Mouse (Mus musculus): ENCODE measurements around the gene Clec10a. TPM values are rescaled to one million over a fixed set of nuclear protein-coding genes. Genes with fewer than 3 reads are reported as not detected.

Clec10a gene
- 1.9 and 2.6 TPM in 2 replicates for polyA plus RNA-seq (2015; fragmentation: Nextera tagmentation; extraction: Ambion mirVana)

GRCm38 (mm10) chr11:70155897-70156296 lies at the start of gene Clec10a:
Clec10a (plus strand) TSS chr11:70156197.

DNA sequence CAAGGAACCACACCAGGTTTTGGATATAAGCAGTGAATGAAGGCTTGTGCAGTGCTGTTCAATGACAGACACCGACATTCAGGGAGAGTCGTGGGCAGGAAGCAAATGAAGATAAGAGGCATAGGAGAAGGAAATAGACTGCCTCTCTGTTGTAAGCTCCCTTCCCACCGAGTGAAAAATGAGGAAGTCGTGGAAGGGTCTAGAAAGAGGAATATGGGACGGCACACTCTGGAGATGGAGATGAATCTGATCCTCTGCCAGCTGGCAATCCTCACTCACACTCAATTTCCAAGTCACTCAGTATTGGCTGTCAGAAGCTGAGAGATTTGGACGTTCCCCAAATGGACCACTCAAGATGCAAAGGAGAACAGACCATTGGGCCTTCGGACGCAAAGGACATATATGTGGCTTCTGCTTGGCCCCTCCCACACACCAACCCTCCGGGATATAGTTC lies 26.0 kb upstream of the Clec10a start, which contains the start of gene Mgl2:
TSS of gene Mgl2 (plus strand) at position 404 of the 454 bp plus-strand sequence.

DNA sequence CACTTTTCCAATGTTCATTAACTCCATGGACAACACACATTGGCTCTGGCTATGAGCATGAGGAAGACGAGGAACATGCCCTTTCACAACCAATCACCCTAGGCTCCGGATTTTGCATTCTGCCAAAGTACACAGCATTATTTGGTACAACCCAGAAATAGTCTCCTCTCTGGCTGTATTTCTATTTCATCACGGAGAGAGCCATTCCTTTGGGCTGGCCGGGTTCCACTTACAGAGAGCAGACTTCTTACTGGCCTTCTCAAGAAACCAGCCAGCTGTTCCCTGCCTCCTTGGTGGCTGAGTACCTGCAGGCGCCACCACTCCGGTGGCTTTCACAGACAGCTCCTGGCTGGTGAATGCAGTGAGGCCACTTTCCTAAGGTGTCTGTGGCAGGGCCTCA lies 56.4 kb downstream of the Clec10a start, which contains the start of gene Slc16a11:
TSS of gene Slc16a11 (plus strand) at position 330 of the 400 bp plus-strand sequence.

Other genes starting within 250 kb of the Clec10a start
- 48.8 and 63.0 TPM in 2 replicates for gene Gps2, start 242.3 kb upstream of the Clec10a start, polyA plus RNA-seq (2015; fragmentation: Nextera tagmentation; extraction: Ambion mirVana)
- 749 and 924 TPM in 2 replicates for gene Eif5a, start 234.2 kb upstream of the Clec10a start, polyA plus RNA-seq (2015; fragmentation: Nextera tagmentation; extraction: Ambion mirVana)
- 0.27 and 0.40 TPM in 2 replicates for gene Ybx2, start 220.4 kb upstream of the Clec10a start, polyA plus RNA-seq (2015; fragmentation: Nextera tagmentation; extraction: Ambion mirVana)
- 5.2 and 7.1 TPM in 2 replicates for gene Slc2a4, start 208.0 kb upstream of the Clec10a start, polyA plus RNA-seq (2015; fragmentation: Nextera tagmentation; extraction: Ambion mirVana)
- 4.0 and 8.7 TPM in 2 replicates for gene Cldn7, start 191.4 kb upstream of the Clec10a start, polyA plus RNA-seq (2015; fragmentation: Nextera tagmentation; extraction: Ambion mirVana)
- 17.2 and 21.6 TPM in 2 replicates for gene Ctdnep1, start 175.0 kb upstream of the Clec10a start, polyA plus RNA-seq (2015; fragmentation: Nextera tagmentation; extraction: Ambion mirVana)
- gene Elp5, start 173.7 kb upstream of the Clec10a start, polyA plus RNA-seq (2015; fragmentation: Nextera tagmentation; extraction: Ambion mirVana) = 104 and 109 TPM in 2 replicates
- 665 and 705 TPM in 2 replicates for gene Gabarap, start 165.1 kb upstream of the Clec10a start, polyA plus RNA-seq (2015; fragmentation: Nextera tagmentation; extraction: Ambion mirVana)
- 39.5 and 47.3 TPM in 2 replicates for gene Phf23, start 160.4 kb upstream of the Clec10a start, polyA plus RNA-seq (2015; fragmentation: Nextera tagmentation; extraction: Ambion mirVana)
- 14.5 and 17.4 TPM in 2 replicates for gene Dvl2, start 155.6 kb upstream of the Clec10a start, polyA plus RNA-seq (2015; fragmentation: Nextera tagmentation; extraction: Ambion mirVana)
- gene Acadvl, start 140.8 kb upstream of the Clec10a start, polyA plus RNA-seq (2015; fragmentation: Nextera tagmentation; extraction: Ambion mirVana) = 103 and 150 TPM in 2 replicates
- 5.0 and 5.4 TPM in 2 replicates for gene Dlg4, start 139.3 kb upstream of the Clec10a start, polyA plus RNA-seq (2015; fragmentation: Nextera tagmentation; extraction: Ambion mirVana)
- gene Asgr1, start 102.1 kb upstream of the Clec10a start, polyA plus RNA-seq (2015; fragmentation: Nextera tagmentation; extraction: Ambion mirVana) = 10.5 and 12.1 TPM in 2 replicates
- gene Asgr2, start 63.6 kb upstream of the Clec10a start, polyA plus RNA-seq (2015; fragmentation: Nextera tagmentation; extraction: Ambion mirVana) = 1.3 TPM in 2 replicates
- 0.61 and 0.99 TPM in 2 replicates for gene Mgl2, start 25.9 kb upstream of the Clec10a start, polyA plus RNA-seq (2015; fragmentation: Nextera tagmentation; extraction: Ambion mirVana)
- gene Slc16a11, start 56.6 kb downstream of the Clec10a start, polyA plus RNA-seq (2015; fragmentation: Nextera tagmentation; extraction: Ambion mirVana) = 0.61 and 0.86 TPM in 2 replicates
- 2.8 and 4.8 TPM in 2 replicates for gene Slc16a13, start 64.9 kb downstream of the Clec10a start, polyA plus RNA-seq (2015; fragmentation: Nextera tagmentation; extraction: Ambion mirVana)
- 3.5 and 8.5 TPM in 2 replicates for gene Bcl6b, start 73.6 kb downstream of the Clec10a start, polyA plus RNA-seq (2015; fragmentation: Nextera tagmentation; extraction: Ambion mirVana)
- gene 0610010K14Rik, start 81.7 kb downstream of the Clec10a start, polyA plus RNA-seq (2015; fragmentation: Nextera tagmentation; extraction: Ambion mirVana) = 93.4 and 103 TPM in 2 replicates
- 8.0 and 12.6 TPM in 2 replicates for gene Gm21988, start 83.6 kb downstream of the Clec10a start, polyA plus RNA-seq (2015; fragmentation: Nextera tagmentation; extraction: Ambion mirVana)
- 368 and 549 TPM in 2 replicates for gene Rnasek, start 83.6 kb downstream of the Clec10a start, polyA plus RNA-seq (2015; fragmentation: Nextera tagmentation; extraction: Ambion mirVana)
- 1.6 TPM in 2 replicates for gene Alox12, start 99.2 kb downstream of the Clec10a start, polyA plus RNA-seq (2015; fragmentation: Nextera tagmentation; extraction: Ambion mirVana)
- gene Alox12e, start 166.4 kb downstream of the Clec10a start, polyA plus RNA-seq (2015; fragmentation: Nextera tagmentation; extraction: Ambion mirVana) = 0.14 and 0.26 TPM in 2 replicates
- 0.44 and 0.91 TPM in 2 replicates for gene Alox15, start 195.8 kb downstream of the Clec10a start, polyA plus RNA-seq (2015; fragmentation: Nextera tagmentation; extraction: Ambion mirVana)

Data from adrenal gland, postnatal 0 days (tissue).